Mouse (Mus musculus) gastrocnemius, adult 2 months (tissue): ENCODE data around the gene Emc9. TPM values are rescaled to one million over a fixed set of nuclear protein-coding genes. Genes with fewer than 3 reads are reported as not detected.

Source experiments
- DNase-seq: peaks from one replicate; pipeline ENCODE4 v3.0.0; 2022
- H3K27ac ChIP-seq: fragments of 200-600 bp; 2 replicates; pipeline ENCODE4 v1.8.1; 2022; ENCODE audit warnings: mild to moderate bottlenecking
- H3K4me3 ChIP-seq: fragments of 200-600 bp; 2 replicates; pipeline ENCODE4 v1.8.1; 2022; ENCODE audit warnings: mild to moderate bottlenecking, moderate library complexity
- CTCF ChIP-seq: fragments of 200-600 bp; IDR thresholded peaks from 2 replicates; pipeline ENCODE4 v1.8.1; 2022; ENCODE audit warnings: antibody characterized with exemption, mild to moderate bottlenecking, moderate library complexity
- intact Hi-C: fragments of 180-260 bp; cut with DNase I; formaldehyde crosslinking; loops from one replicate; pipeline ENCODE4 v1.15.1; 2025
- total RNA-seq, 2 experiments: library from RNA; stranded (reverse); gene quantifications; 2 replicates each; pipeline ENCODE4 v1.2.3; 2021

Emc9 gene
- total RNA-seq, 2 experiments from 2014 or later: 30.3 to 45.2 TPM

DNA sequence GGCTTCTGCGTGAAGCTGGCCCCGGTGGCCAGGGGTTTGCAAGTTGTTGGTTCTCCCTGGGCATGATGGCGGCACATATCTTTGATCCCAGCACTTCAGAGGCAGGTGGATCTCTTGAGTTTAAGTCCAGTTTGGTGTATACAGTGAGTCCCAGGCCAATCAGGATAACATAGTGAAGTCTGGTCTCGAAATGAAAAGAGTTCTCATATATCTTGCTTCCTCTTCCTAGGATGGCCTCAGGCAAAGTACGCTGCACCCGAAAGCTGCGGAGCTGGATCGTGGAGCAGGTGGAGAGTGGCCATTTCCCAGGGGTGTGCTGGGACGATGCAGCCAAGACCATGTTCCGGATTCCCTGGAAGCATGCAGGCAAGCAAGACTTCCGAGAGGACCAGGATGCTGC is 19.7 kb upstream of the Emc9 start:
- intact Hi-C loops: loop anchor here (5.0 kb wide), 1 partner anchor 48 kb away; no protein-coding TSS in a partner anchor
- no peak for TF ChIP-seq CTCF
- H3K4me3 ChIP-seq: peak overlapping the region; percentile 84
- H3K27ac ChIP-seq: peak overlapping the region; percentile 88
- no peak for DNase-seq

DNA sequence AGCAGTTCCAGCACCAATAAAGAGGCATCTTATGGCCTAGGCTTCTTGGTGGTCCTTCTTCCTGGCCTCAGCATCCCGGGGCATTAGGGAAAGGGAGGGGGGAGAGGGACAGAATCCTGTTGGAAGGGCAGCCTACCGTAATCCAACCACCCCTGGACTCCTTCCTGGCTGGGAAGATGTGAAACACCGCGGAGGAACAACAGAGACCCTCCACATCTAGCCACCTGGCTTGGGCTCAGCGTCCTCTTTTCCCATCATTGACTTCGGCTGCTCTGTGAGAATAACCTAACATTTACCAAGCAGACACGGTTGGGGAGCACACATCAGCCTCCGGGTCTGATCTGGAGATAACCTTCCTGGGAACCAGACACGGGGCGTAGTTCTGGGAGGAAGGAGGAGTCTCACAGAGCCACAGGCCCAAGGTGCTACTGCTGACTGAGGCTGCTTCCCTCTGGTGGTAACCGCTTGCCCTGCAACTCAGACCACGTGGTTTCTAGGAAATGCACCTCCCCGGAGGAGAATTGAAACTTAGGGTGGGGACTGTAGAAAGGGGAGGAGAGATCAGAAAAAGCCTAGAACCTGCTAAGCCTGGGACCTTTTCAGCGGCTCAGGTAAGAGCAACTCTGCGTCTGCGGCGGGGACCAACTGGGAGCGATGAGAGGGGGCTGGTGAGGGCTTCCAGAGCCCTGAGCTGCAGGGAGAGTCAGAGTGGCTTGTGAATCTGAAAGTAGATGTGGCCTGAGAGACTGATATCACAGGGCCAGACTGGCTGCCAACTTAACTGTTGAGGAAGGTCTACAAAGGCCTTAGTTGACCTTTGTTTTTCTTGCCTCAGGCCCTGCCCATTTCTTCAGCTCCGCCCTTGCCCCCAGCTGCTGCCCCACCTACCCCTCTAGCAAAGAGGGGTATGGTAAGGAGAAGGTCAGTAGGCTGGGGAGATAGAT is 18.8 kb upstream of the Emc9 start:
- intact Hi-C loops: loop anchor here (2.0 to 5.0 kb wide), 2 partner anchors 47 to 107 kb away; no protein-coding TSS in a partner anchor
- H3K4me3 ChIP-seq: peak overlapping the region; percentile 84
- peak; percentile 91 for DNase-seq
- no peak; the same call in none of the 2 replicates for TF ChIP-seq CTCF
- H3K27ac ChIP-seq: peak overlapping the region; percentile 88

DNA sequence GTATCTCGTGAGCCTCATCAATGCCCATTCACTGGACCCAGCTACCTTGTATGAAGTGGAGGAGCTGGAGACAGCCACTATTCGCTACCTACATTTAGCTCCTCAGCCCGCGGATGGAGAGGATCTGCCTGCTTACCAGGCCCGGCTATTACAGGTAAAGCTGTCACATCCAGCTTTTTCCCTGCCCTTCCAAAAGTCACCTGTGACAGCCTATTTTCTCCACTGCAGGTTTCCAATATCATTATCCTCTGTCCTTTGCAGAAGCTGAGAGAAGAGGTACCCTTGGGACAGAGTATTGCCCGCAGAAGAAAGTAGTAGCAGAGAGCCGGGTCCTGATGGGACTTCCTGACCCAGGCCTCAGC is 18.1 kb upstream of the Emc9 start, which contains the start of gene Irf9:
Gene Irf9 (plus strand): TSS at position 301 of the 362 bp plus-strand sequence.
- DNase-seq: no peak

DNA sequence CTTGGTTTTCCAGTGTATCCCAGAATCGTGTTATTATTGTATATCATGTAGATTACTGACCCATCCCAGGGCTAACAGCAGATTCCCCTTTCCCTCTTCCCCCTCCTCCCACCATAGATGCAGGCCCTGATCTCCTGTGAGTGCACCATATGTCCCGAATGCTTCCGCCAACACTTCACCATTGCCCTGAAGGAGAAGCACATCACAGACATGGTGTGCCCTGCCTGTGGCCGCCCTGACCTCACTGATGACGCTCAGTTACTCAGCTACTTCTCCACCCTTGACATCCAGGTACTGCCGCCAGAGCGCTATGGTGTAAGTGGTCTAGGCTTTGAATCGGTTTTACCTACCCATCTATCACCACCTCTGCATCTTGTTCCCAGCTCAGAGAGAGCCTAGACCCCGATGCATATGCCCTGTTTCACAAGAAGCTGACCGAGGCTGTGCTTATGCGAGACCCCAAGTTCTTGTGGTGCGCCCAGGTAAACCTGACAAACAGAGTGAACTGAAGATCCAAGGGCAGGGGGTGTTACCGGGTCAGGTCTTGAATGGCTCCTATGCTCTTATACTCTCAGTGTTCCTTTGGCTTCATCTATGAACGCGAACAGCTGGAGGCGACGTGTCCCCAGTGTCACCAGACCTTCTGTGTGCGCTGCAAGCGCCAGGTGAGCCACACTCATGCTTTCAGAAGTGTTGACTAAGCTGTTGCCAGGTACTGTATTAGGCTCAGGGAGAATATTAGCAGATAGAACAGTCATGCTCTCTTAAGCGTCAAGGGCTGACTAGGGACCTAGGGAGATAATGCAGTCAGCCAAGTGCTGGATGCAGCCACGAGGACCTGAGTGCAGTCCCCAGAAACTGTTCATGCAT is 13.7 kb upstream of the Emc9 start:
- no peak overlapping the region for H3K4me3 ChIP-seq

More for the DNA sequence above, 18.1 kb upstream of the Emc9 start, which contains the start of gene Irf9:
- intact Hi-C loops: loop anchor here (2.0 to 5.0 kb wide), 2 partner anchors 46 to 106 kb away; no protein-coding TSS in a partner anchor
- no peak for TF ChIP-seq CTCF
- H3K4me3 ChIP-seq: peak within 1 kb of the TSS; percentile 84
- H3K27ac ChIP-seq: peak within 1 kb of the TSS; percentile 88

DNA sequence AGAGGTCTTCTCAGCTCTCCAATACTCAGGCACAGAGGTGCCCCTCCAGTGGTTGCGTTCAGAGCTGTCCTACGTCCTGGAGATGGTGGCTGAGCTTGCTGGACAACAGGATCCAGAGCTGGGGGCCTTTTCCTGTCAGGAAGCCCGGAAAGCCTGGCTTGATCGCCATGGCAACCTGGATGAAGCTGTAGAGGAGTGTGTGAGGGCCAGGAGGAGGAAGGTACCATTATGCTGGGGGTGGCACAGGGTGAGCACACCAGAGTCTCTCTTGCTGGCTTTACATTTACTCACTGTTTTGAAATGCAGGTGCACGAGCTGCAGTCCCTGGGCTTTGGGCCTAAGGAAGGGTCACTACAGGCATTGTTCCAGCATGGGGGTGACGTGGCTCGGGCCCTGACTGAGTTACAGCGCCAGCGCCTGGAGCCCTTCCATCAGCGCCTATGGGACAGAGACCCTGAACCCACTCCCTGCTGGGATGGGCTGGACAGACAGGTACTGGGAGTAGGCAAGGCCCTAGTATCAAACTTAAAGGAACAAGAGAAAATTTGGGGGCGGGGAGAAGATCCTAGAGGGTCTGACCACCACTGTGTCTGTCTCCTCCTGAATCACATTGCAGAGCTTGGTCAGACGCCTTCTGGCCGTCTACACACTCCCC is 11.1 kb upstream of the Emc9 start:
- intact Hi-C loops: no loop called here

More for the DNA sequence above, 13.7 kb upstream of the Emc9 start:
- intact Hi-C loops: no loop called here
- no peak for TF ChIP-seq CTCF
- H3K27ac ChIP-seq: no peak overlapping the region
- no peak for DNase-seq

DNA sequence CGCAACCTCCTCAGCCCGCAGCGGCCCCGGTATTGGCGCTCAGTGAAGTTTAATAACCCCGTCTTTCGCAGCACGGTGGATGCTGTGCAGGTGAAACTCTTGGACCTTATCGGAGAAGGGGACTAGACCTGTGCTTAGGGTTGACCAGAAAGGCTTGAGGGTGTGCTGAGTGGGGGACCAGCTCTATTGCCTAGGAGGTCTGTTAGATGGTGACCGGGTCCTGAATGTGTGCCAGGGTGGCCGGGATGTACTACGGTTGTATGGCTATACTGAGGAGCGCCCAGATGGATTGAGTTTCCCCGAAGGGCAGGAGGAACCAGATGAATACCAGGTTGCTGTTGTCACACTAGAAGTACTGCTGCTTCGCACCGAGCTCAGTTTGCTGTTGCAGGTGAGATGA is 7.1 kb upstream of the Emc9 start:
- no peak for TF ChIP-seq CTCF
- H3K27ac ChIP-seq: peak overlapping the region; percentile 98
- DNase-seq: peak; percentile 53
- H3K4me3 ChIP-seq: peak overlapping the region; percentile 74
- intact Hi-C loops: no loop called here

More for the DNA sequence above, 11.1 kb upstream of the Emc9 start:
- no peak overlapping the region for H3K4me3 ChIP-seq
- no peak for DNase-seq
- TF ChIP-seq CTCF: no peak
- H3K27ac ChIP-seq: no peak overlapping the region

DNA sequence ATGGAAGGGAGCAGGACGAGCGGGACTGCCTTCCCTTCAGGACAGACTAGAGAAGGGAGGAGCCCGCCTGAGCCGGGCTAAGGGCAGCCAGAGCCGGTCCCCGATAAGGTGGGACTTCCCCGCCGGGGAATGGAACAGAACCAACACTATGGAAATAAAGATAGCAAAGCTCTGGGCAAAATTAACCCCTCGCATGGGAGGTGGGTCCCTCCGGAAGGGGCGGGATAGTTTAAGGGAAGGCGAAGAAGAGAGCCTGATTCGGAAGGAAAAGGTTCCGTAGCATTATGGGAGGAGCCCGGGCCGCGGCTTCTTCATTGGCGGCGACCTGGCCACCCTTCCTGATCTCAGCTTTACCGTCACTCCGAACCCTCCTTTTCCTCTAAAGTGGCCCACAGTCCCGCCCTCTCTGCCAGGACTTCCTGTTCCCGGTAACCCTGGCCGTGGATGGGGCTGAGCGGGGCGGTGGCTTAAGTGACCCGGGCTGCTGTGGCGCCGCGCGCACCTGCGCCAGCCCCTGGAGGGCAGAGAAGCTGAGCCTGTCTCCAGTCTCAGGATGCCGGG is 6.3 kb upstream of the Emc9 start, which contains the start of gene Rnf31:
Gene Rnf31 (plus strand): TSS at position 378 of the 561 bp plus-strand sequence.
- Histone ChIP-seq H3K27ac (peak within 1 kb of the TSS; percentile 98), H3K4me3 (peak within 1 kb of the TSS; percentile 74)
- peak; percentile 97 for DNase-seq
- intact Hi-C loops: loop anchor here (1.0 kb wide), 2 partner anchors 16 to 80 kb away; partner anchors contain the start of genes Fitm1 and Gmpr2
- no peak for TF ChIP-seq CTCF

DNA sequence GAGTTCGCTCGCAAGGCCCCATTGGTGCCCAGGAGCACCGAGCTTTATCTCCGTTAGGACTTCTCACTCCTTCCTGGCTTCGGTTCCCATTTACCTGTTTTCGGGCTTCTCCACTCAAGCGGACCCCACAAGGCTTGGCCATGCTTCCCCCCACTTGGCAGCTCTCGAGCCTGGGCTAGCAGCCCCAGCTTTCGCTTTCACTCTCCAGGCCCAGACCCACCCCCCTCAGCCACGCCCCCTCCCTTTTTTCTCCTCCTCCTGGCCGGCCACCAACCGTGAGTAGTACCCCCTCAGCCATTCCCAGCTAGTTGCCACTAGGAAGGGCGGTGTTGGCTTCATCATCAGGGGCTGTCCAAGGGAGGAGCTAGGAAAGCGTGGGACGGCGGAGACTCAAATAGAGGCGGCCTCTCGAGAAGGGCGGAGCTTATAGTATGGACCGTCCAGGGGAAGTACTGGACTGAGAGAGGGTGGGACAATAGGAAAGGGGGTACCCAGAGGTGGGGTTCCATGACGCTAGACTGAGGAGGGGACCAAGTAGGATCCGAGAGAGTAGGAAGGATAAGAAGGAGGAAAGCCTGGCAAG is 5.7 kb upstream of the Emc9 start, which contains the start of gene Psme2:
Gene Psme2 (minus strand): TSS at position 366 of the 583 bp plus-strand sequence.
- Histone ChIP-seq H3K4me3 (peak within 1 kb of the TSS; percentile 74), H3K27ac (peak within 1 kb of the TSS; percentile 98)
- TF ChIP-seq CTCF: no peak
- intact Hi-C loops: loop anchor here (1.0 kb wide), 2 partner anchors 16 to 80 kb away; partner anchors contain the start of genes Fitm1 and Gmpr2
- peak; percentile 96 for DNase-seq

DNA sequence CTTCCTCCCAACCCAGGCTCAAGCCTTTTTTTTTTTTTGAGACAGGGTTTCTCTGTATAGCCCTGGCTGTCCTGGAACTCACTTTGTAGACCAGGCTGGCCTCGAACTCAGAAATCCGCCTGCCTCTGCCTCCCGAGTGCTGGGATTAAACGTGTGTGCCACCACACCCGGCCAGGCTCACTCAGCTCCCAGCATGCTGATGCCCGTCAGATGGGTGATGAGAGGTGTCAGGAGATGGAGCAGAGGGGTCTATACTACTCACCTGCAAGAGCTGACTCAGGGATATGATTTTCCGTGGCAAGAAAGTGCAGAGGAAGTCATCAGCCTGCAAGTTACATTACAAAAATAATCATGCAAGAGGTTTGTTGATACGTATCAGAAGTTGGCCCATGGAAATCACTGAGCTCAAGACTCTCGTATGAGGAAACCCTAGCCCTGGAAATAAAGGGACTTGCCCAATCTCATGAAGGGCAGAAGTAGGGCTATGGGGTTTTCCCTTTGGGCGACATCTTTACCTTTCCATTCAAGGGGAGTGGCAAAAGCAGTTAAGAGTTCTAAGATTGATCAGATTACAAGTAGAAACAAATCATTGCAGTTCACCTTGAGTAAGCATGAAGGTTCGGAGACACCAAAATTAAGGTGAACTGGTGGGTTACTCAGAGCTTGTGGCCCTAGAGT is 4.8 kb upstream of the Emc9 start:
- peak overlapping the region; percentile 98 for H3K27ac ChIP-seq
- H3K4me3 ChIP-seq: peak overlapping the region; percentile 74
- TF ChIP-seq CTCF: no peak
- no peak for DNase-seq
- intact Hi-C loops: no loop called here

DNA sequence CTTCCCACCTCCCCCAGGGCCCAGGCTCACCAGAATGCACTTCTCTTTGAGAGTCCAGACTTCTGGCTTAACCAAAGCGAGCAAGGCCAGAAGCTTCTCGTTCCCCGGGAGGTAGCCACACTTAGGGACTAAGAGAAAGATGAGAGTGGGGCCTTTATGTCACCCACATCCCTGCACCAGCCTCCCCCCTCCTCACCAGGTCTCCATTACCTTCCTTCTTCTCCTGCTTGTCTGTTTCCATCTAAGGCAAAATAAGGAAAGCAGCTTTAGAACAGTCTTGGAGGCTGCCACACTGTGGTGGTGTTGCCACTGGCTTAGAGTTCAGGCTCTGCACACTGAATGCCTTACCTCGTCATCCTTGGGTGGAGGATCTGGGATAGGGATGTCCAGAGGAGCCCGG is 4.2 kb upstream of the Emc9 start:
- TF ChIP-seq CTCF: no peak
- intact Hi-C loops: no loop called here
- Histone ChIP-seq H3K27ac (no peak overlapping the region), H3K4me3 (no peak overlapping the region)
- no peak for DNase-seq
